Mouse (Mus musculus) brain, adult 10 weeks (tissue): Measurements from ENCODE around the gene Prkab1. TPM values are rescaled to one million over a fixed set of nuclear protein-coding genes. Genes with fewer than 3 reads are reported as not detected.

Experiments used
- polyA plus RNA-seq: library from polyadenylated mRNA; stranded (reverse); fragments of 350-450 nt; fragmentation: Illumina TruSeq; extraction: RNeasy Lipid Tissue Mini Kit (QIAGEN cat#74804); gene quantifications from one replicate; pipeline ENCODE4 v1.2.3, GENCODE M21; 2015; ENCODE audit warnings: low read depth, low replicate concordance

The Prkab1 gene
- 18.2 TPM for polyA plus RNA-seq

GRCm38 (mm10) chr5:116024327-116024739, at the start of gene Prkab1:
TSS of gene Prkab1 (minus strand) at chr5:116024508.

Other genes with a start within 250 kb of the Prkab1 start
- gene Cit, start 179.2 kb downstream of the Prkab1 start, polyA plus RNA-seq = 55.9 TPM
- gene Tmem233, start 58.7 kb upstream of the Prkab1 start, polyA plus RNA-seq = not detected